Mouse (Mus musculus) macrophage (primary cell): Measurements from ENCODE around the gene Wdr19. TPM values are rescaled to one million over a fixed set of nuclear protein-coding genes. Genes with fewer than 3 reads are reported as not detected.

Experiments used
- H3K27ac ChIP-seq: fragments of 350-480 bp; formaldehyde crosslinking; 2 replicates; pipeline ENCODE4 v1.9.0; 2021
- H3K36me3 ChIP-seq: fragments of 350-480 bp; formaldehyde crosslinking; 2 replicates; pipeline ENCODE4 v1.9.0; 2021; ENCODE audit errors: inconsistent target
- H3K4me3 ChIP-seq: fragments of 350-480 bp; formaldehyde crosslinking; 2 replicates; pipeline ENCODE4 v1.9.0; 2021; ENCODE audit errors: inconsistent target
- H3K79me2 ChIP-seq: fragments of 350-480 bp; formaldehyde crosslinking; 2 replicates; pipeline ENCODE4 v1.9.0; 2021; ENCODE audit errors: inconsistent target
- WGBS: methylation state at CpG from one replicate; pipeline ENCODE4 v1.1.7; 2026; ENCODE audit warnings: inconsistent platforms; ENCODE audit not compliant: missing documents; 5-methylcytosine and 5-hydroxymethylcytosine counted together
- polyA plus RNA-seq: library from polyadenylated mRNA; stranded (reverse); fragments of 250-400 nt; gene quantifications from 3 replicates; pipeline ENCODE4 v1.2.4, GENCODE M21; 2018; ENCODE audit warnings: inconsistent platforms
- total RNA-seq, 78 experiments: library from RNA; depleted of rRNA; stranded (reverse); fragments of 250-400 nt; gene quantifications; 1 replicate in 9 of 78; 2 replicates in 24 of 78; 3 replicates in 43 of 78; 4 replicates in 2 of 78; pipeline ENCODE4 v1.2.4; 2018; ENCODE audit warnings: inconsistent platforms in 56 of 78

Wdr19 gene
- 10 to 100 TPM in 18 of 26 experiments, 1 to 10 TPM in 8; 3.3 to 35.8 (median 18.3) TPM for total RNA-seq (2018; cell fraction: chromatin; rRNA removed)
- 1 to 10 TPM; 3.6 to 9.9 (median 5.4) TPM for total RNA-seq (2018; cell fraction: cytosol; rRNA removed)
- total RNA-seq (2018; cell fraction: nucleus; rRNA removed): 10 to 100 TPM in 12 of 26 experiments, 1 to 10 TPM in 14; 3.2 to 19.9 (median 9.0) TPM
- polyA plus RNA-seq: 3.1 to 7.2 TPM (median 3.9 TPM) in 3 replicates

DNA sequence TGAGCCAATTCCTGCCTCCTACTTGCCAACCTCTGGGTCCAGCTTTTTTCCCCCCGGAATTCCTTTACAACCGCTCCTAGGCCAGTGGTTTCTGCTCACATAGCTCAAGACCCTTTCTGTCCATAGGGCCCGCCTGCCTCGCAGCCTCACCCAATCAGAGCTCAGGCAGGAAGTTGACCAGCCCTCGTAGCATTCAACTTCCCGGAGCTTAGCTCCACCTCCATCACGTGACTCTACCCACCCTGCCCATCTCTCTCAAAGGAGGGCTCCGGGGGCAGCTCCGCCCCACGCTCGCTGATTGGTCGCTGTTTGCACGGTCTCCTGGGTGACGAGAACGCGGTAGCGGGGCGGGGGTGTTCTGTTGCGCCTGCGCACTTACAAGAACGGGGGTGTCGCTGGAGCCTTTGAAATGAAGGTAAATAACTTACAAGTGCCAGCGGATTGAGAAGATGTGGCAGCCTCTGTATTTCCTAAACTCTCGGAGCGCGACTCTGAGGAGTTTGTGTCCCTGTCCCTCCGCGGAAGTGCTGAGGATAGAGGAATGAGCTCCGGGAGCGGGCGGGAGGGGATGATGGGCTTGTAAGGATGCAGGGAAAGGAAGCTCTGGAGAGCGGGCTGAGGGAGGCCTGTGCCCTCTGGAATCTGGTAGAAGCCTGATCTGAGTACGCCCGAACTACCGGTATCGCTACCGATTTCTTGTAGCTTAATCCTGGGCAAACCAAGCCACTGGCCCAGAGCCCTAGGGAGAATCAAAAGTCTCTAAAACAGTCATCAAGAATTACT lies at the start of gene Wdr19:
Wdr19 (plus strand) TSS at position 351 of the 783 bp plus-strand sequence.
- WGBS: 0% methylated on average over 36 of the region's 37 CpGs
- H3K36me3 ChIP-seq: no peaks in the 10 kb centered on the region
- peak within 1 kb of the TSS; percentile 59 for H3K27ac ChIP-seq
- peak within 1 kb of the TSS; percentile 82 for H3K4me3 ChIP-seq
- no peaks in the 10 kb centered on the region for H3K79me2 ChIP-seq

DNA sequence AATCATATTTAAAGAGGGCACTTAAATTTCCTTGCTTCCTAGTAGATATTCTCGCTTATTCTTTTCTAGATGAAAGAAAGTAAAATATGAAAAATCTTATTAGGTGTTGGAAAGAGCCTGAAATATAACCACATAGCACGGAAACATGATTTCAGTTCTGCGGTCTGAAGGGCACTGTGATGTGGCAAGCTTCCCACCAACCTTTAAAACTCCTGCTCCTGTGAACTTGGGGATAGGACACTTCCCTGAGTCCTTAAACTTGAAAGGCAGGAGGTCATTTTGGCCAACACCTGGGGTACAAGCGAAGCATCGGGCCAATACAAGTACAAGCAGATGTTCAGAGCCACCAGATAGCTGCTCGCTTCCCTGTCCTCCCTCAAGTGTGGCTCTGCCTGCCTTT lies 49.8 kb upstream of the Wdr19 start:
- Histone ChIP-seq H3K36me3 (peaks cover 76% of the 10 kb centered on the region), H3K79me2 (no peaks in the 10 kb centered on the region), H3K27ac (no peak overlapping the region), H3K4me3 (no peak overlapping the region)
- 90% methylated on average over 6 of the region's 6 CpGs for WGBS

DNA sequence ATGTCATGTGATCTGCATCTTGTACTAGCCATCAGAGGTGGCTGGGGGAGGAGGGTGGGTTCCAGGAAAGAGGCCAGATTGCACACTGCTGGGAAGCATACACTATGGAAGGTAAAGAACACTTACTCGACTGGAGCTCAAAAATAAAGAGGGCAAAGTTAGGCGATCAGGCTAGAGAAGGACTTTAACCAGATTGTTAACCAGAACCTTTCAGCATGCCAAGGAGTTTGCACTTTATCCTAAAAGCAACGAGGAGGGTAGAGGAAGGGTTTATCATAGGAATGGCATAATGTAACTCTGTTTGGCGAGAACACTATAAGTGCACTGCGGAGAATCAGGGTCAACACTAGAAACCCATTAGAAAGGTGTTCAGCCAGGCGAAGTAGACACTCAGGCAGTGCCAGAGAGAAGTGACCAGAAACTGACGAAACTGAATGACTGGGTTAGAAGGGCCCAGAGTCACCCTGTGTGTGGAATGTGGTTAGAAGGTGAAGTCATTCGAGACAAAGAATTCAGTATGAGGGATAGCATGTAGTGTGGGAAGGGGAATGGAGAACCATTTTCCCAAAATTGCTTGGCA lies 49.0 kb upstream of the Wdr19 start:
- no peaks in the 10 kb centered on the region for H3K79me2 ChIP-seq
- H3K4me3 ChIP-seq: no peak overlapping the region
- no peak overlapping the region for H3K27ac ChIP-seq
- H3K36me3 ChIP-seq: peaks cover 69% of the 10 kb centered on the region
- 91% methylated on average over 8 of the region's 8 CpGs for WGBS

DNA sequence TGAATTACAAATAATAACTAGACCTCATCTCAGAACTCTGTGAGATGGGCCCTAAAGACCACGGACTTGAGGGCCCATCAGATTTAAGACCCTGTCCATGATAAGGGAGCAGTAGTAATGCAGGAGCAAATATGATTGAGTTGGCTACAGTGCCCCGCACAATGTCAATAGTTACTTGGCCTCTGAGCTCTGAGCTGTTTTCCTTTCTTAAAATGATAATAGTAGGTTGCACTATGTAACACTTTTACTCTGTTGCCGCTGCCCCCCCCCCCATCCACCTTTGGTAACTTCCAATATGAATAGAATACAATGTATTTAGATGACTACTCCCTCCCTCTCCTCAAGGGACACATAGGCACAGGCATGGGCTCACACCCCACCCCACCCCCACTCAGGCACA lies 48.2 kb upstream of the Wdr19 start:
- H3K27ac ChIP-seq: no peak overlapping the region
- peaks cover 68% of the 10 kb centered on the region for H3K36me3 ChIP-seq
- 100% methylated on average over 3 of the region's 3 CpGs for WGBS
- H3K79me2 ChIP-seq: no peaks in the 10 kb centered on the region
- H3K4me3 ChIP-seq: no peak overlapping the region

DNA sequence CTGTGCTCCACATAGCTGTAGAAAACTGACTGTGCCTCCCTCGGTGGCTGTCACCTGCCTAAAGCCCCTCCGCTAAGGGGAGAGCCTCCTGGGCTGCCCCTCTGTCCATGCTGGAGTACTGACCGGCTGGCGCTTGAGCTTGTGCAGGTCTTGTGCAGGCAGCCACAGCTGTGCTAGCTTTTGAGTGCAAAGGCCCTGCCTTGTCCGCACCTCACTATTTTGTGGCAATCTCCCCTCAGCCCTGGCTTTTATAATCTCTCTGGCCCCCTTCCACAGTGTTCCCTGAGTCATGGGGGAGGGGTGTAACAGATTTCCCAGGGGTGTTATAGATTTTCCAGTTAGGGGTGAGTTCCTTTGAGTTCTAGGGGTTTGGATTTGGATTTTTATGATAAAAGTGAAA lies 47.7 kb upstream of the Wdr19 start:
- 94% methylated on average over 5 of the region's 5 CpGs for WGBS
- Histone ChIP-seq H3K27ac (no peak overlapping the region), H3K36me3 (peaks cover 67% of the 10 kb centered on the region), H3K79me2 (no peaks in the 10 kb centered on the region), H3K4me3 (no peak overlapping the region)

DNA sequence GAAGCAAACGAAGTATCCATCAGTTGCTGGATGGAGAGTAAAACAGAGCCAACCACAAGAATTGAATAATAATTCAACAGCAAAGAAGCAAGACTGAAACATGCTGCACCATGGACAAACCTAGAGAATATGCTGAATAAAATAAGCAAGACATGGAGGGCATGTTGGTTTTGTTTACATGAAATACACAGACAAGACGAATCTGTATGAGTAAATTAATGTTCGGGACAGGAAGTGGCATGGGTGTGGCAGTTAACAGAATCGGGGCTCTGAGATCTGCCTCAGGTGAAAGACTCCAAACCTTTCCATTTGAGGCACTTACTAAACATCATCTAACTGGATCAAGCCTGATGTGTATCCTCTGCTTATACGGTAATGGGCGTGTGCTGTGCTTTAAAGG lies 45.2 kb upstream of the Wdr19 start:
- 91% methylated on average over 6 of the region's 6 CpGs for WGBS
- Histone ChIP-seq H3K79me2 (no peaks in the 10 kb centered on the region), H3K36me3 (peaks cover 42% of the 10 kb centered on the region), H3K27ac (no peak overlapping the region), H3K4me3 (no peak overlapping the region)

DNA sequence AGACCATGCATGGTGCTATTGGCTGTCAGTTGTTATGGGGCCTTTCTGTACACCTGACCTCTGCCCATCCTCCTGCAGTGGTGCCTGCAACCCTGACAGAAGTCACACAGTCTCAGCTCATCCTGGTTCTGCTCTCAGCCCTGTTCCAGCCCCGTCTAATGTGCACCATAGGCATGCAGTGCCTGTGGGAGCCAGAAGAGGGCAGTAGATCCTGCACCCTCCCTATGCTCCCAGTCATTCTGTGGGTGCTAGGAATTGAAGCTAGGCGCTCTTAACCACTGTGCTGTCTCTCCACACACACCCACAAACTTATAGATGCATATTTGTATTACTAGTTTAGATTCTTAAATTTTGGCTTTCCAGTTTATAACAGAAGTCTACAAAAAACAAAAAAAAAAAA lies 42.6 kb upstream of the Wdr19 start:
- WGBS: 86% methylated on average over 2 of the region's 2 CpGs
- H3K79me2 ChIP-seq: no peaks in the 10 kb centered on the region
- H3K4me3 ChIP-seq: no peak overlapping the region
- H3K27ac ChIP-seq: no peak overlapping the region
- peaks cover 44% of the 10 kb centered on the region for H3K36me3 ChIP-seq

DNA sequence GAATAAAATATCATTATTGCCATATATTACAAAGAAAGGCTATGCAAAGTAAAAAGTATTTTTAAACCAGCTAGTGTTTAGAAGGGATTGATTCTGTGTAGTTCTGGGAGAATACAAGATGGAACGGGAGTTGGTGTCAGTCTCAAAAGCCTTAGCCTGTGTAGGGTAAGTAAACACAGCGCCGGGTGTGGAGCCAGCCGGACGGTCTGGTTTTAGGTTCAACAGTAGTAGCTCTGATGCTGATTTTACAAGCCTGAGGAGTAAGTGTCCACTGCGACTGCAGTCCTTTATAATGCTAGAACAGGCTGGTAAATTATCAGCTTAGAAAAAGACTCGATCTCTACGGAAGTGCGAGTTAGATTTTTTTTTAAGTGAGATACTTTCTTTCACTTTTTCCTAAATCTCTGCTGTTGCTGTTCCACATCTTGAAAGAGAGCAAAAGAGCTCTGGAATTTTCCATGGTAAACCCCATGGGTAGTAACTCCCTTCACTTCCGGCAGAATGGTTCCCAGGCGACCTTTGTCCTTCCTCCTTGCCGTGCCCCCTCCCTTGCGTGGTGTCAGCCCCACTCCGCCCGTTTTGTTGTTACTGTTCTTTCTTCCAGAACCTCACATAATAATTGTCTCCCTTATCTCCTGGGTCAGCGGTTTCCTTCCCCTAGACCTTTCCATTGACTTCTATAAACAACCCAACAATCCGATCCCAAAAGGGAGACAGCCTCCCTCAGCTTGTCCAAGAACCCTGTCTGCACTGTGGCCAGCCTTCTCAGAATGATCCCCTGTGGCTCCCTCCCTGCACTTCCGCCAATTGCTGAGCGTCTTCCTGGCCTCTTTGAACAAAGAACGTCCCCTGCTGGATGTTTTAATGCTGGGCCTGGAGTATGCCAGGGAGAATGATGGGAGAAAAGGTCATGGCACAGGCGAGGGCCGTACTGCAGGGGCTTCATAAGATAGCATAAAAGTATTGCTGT lies 41.8 kb upstream of the Wdr19 start:
- Histone ChIP-seq H3K4me3 (no peak overlapping the region), H3K36me3 (peaks cover 49% of the 10 kb centered on the region), H3K27ac (no peak overlapping the region), H3K79me2 (no peaks in the 10 kb centered on the region)
- 85% methylated on average over 22 of the region's 22 CpGs for WGBS

DNA sequence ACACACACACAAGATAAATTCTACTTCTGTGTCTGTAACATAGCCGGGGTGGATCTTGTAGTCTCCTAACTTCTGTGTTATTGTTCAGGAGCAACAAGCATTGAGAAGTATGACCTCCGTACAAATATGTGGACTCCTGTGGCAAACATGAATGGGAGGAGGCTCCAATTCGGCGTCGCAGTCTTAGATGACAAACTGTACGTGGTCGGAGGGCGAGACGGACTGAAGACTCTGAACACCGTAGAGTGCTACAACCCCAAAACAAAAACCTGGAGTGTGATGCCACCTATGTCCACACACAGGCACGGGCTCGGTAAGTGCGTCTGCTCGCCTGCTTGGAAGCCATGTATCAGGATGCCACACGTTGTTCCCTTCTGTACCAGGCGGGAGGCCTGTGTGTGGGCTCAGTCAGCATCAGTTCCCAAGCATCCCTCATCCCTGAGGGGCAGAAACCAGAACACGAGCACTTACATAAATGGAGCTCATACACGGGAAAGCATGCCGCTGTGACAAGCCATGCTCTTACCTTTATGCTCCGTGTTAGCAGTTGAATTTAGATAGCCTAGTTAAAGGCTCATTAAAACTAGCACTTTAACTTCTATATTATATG lies 40.7 kb upstream of the Wdr19 start:
- WGBS: 92% methylated on average over 19 of the region's 20 CpGs
- Histone ChIP-seq H3K79me2 (no peaks in the 10 kb centered on the region), H3K36me3 (peaks cover 54% of the 10 kb centered on the region), H3K4me3 (no peak overlapping the region), H3K27ac (no peak overlapping the region)

DNA sequence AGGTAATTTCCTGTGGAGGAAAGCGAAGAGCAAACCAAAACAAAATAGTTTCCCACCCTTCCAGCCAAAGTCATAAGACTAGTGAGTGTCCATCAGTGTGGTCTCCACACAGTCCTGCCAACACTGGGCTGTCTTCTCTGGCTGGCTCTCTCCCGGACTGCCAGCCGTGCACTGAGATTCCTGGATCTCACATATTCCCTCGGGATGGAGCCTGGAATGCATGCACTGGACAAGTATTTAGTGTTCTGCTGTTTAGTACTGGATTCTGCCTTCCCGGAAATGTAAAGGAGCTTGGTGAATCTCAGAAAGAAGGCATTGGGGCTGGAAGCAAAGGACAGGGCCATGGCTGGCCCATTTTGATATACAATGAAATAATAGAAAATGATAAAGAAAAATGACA lies 36.5 kb upstream of the Wdr19 start:
- 93% methylated on average over 5 of the region's 5 CpGs for WGBS
- no peak overlapping the region for H3K4me3 ChIP-seq
- peaks cover 68% of the 10 kb centered on the region for H3K36me3 ChIP-seq
- H3K79me2 ChIP-seq: no peaks in the 10 kb centered on the region
- H3K27ac ChIP-seq: no peak overlapping the region

DNA sequence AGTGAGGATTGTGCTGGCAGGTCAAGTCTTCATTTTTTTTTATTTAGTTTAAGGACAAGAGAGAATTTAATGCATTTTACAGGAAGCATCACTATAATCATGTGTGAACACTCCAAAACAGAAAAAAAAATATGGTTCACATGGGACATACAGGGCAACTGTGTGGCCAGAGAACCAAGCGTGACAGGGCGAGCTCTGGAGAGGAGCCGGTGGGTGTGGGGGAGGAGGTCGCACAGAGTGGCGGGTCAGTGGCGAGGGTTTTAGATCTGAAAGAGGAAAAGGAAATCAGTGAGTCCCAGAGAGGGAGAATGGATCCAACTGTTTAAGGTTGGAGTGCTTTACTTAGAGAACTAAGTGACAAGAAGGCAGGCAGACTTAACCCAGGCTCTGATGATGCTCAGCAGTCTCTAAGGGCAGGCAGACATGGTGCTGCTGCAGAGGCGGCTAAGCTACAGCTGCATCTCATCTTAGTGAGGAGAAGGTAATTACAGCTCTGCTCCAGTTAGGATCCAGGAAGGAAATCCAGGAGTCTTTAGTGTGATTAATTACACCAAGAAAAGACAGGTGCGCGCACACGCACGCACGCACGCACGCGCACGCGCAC lies 35.9 kb upstream of the Wdr19 start:
- Histone ChIP-seq H3K36me3 (peaks cover 68% of the 10 kb centered on the region), H3K4me3 (no peak overlapping the region), H3K79me2 (no peaks in the 10 kb centered on the region), H3K27ac (no peak overlapping the region)
- 96% methylated on average over 16 of the region's 17 CpGs for WGBS

DNA sequence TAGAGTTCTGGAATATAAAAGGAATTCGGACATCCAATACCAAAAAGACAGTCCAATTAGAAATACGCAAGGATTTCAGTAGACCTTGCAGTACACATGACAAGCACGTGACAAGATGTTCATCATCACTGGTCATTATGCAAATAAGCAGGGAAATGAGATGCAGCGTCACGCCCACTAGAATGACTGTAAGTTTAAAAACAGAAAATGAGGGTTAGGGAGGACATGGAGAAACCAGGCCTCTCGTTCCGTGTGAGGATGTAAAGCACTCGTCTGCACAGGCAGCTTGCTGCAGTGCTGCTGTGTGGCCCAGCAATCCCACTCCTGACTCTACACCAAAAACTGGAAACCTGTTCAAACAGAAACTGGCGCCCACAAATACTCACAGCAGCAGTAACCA lies 29.3 kb upstream of the Wdr19 start:
- no peaks in the 10 kb centered on the region for H3K79me2 ChIP-seq
- peaks cover 17% of the 10 kb centered on the region for H3K36me3 ChIP-seq
- no peak overlapping the region for H3K4me3 ChIP-seq
- H3K27ac ChIP-seq: no peak overlapping the region
- 93% methylated on average over 9 of the region's 9 CpGs for WGBS

DNA sequence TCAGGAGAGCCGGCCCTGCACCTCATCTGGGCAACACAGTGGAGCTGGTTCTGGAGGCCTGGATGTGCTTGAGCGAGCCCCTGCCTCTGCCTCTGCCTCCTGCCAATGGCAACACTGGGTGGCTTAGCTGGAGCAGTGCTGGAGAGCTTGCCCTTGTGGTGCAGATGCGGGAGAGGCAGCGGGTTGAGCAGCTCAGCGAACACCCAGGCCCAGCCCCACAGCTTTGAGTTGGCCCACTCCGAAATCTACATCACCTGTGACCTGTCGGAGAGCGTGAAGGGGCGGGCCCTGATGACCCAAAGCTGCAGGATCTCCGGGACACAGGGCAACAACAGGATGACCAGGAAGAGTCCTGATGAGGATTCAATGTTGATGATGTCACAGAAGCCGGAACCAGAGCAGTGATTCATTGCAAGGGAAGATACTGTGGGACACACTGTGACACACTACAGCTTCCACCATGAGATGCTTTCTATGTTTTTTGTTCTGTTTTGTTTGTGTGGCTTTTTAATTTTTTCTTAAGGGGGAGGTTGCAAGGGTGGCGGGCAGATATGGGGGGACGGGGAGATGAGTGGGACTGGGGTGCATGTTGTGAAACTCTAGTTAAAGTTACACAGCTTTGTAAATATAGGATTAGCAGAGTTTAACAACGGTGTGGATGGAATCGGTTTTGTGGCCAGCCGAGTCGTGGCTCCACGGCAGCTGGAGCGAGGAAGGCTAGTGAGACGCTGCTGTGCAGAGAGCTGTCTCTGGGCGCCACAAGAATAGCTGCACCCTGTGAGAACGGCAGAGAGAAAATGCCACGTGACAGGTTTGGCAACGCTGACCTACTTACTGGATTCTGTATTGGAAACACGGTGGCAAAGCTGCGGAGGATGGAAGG lies 24.2 kb upstream of the Wdr19 start:
- Histone ChIP-seq H3K27ac (no peak overlapping the region), H3K36me3 (no peaks in the 10 kb centered on the region), H3K79me2 (no peaks in the 10 kb centered on the region), H3K4me3 (no peak overlapping the region)
- 91% methylated on average over 26 of the region's 26 CpGs for WGBS
